Mouse (Mus musculus) bone marrow macrophage, adult 2 months (primary cell): Measurements from ENCODE around the gene Timm17b.

ENCODE experiments used
- CTCF ChIP-seq: IDR thresholded peaks from 2 replicates; pipeline ENCODE4 v1.5.1; 2012; ENCODE audit warnings: low read depth, mild to moderate bottlenecking, low read length, moderate library complexity
- POLR2A ChIP-seq: IDR thresholded peaks from 2 replicates; pipeline ENCODE4 v1.6.1; 2012; ENCODE audit warnings: mild to moderate bottlenecking, low read depth, low read length, borderline replicate concordance

DNA sequence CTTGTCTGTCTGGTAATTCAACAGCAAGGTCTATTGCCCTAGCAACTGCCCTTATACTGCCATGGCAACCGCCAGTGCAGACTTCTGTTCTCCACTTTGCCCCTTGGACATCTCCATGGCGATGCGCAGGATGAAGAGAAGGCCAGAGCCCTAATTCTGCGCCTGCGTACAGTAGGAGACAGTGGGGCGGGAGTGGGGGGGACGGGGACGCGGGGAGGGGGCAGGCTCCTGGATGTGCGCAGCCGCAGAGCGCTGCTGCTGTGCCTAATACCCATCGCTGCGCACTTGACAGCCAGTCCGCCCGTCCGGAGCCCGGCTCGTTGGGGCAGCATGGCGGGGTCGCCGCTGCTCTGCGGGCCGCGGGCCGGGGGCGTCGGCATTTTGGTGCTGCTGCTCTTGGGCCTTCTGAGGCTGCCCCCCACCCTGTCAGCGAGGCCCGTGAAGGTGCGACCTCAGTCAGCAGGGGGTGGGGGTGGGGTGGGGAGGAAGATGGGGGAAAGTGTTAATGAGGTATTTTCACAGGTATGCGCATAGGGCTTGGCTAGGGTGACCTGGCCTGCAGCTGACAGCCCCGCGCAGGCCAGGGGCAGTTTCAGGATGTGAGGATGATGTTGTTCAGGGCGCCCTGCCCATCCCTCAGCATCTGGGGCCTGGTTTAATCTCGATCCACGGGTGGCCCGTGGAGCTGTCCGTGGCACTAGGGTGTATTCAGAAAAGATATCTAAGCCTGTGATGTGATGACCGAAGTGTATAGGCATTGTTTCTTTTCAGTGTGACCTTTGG, 20.6 kb downstream of the Timm17b start, which contains the start of gene Pcsk1n:
- TF ChIP-seq POLR2A (no peak), CTCF (no peak)
